Comparison of ENCODE assay signal across 18 mouse cellular contexts in genomic region chr13:53469756-53470155, GRCm38 (mm10). TPM values are rescaled to one million over a fixed set of nuclear protein-coding genes. Genes with fewer than 3 reads are reported as not detected.
DNase-seq lines count a peak whose midpoint lies in the region; ATAC-seq and TF ChIP-seq lines count a peak whose summit lies in the region.
"Had no signal": no experiment of that assay in that cellular context is flagged by ENCODE, and none has a peak within 500 bp of the region (broad histone marks: within the 10 kb centered on the region; RNA-seq: fewer than 3 reads in every experiment).

No protein-coding gene starts in this region.

- H3K27me3 ChIP-seq in forebrain, embryonic 12.5 days = peaks cover 94% of the 10 kb centered on the region
- peaks cover 87% of the 10 kb centered on the region for H3K27me3 ChIP-seq in forebrain, embryonic 16.5 days (replicated peaks; ENCODE audit: control insufficient read depth, insufficient read depth, low read length)
- peaks cover 94% of the 10 kb centered on the region for H3K27me3 ChIP-seq in midbrain, embryonic 12.5 days
- H3K27me3 ChIP-seq in midbrain, postnatal 0 days (ENCODE audit: insufficient read depth, low read length) = peaks cover 77% of the 10 kb centered on the region
- peaks cover 58% of the 10 kb centered on the region for H3K27me3 ChIP-seq in hindbrain, postnatal 0 days (ENCODE audit: insufficient read depth, low read length)

- 5% methylated on average over 5 of the region's 5 CpGs for WGBS in forebrain, embryonic 12.5 days
- 20% methylated on average over 5 of the region's 5 CpGs for WGBS in forebrain, embryonic 16.5 days
- WGBS in midbrain, embryonic 12.5 days = 5% methylated on average over 5 of the region's 5 CpGs
- WGBS in midbrain, postnatal 0 days = 28% methylated on average over 5 of the region's 5 CpGs
- WGBS in hindbrain, postnatal 0 days = 35% methylated on average over 5 of the region's 5 CpGs

- peak overlapping the region; percentile 10 for H3K4me3 ChIP-seq in forebrain, embryonic 12.5 days (replicated peaks)
- H3K4me3 ChIP-seq in forebrain, embryonic 16.5 days (replicated peaks; ENCODE audit: low read length) = no peak overlapping the region
- H3K4me3 ChIP-seq in midbrain, embryonic 12.5 days = peak overlapping the region; percentile 17; the same call in 1 of the 2 replicates
- H3K4me3 ChIP-seq in midbrain, postnatal 0 days (ENCODE audit: low read depth, low read length) = no peak overlapping the region
- H3K4me3 ChIP-seq in hindbrain, postnatal 0 days (ENCODE audit: low read length) = 0 out of 2 replicates have a peak overlapping the region, but pooled peaks have one; percentile 4
- H3K4me3 ChIP-seq: layer of hippocampus, adult 2 months had no signal

- H3K9me3 ChIP-seq in forebrain, embryonic 12.5 days = no peaks in the 10 kb centered on the region
- no peaks in the 10 kb centered on the region for H3K9me3 ChIP-seq in forebrain, embryonic 16.5 days (ENCODE audit: control insufficient read depth, low read length)
- H3K9me3 ChIP-seq in midbrain, embryonic 12.5 days = no peaks in the 10 kb centered on the region
- no peaks in the 10 kb centered on the region for H3K9me3 ChIP-seq in midbrain, postnatal 0 days (ENCODE audit: low read length)
- no peaks in the 10 kb centered on the region for H3K9me3 ChIP-seq in hindbrain, postnatal 0 days (ENCODE audit: low read length)

- H3K27ac ChIP-seq in forebrain, embryonic 12.5 days = no peak overlapping the region
- H3K27ac ChIP-seq in forebrain, embryonic 16.5 days (ENCODE audit: low read length) = no peak overlapping the region
- no peak overlapping the region for H3K27ac ChIP-seq in midbrain, embryonic 12.5 days (replicated peaks)
- H3K27ac ChIP-seq in midbrain, postnatal 0 days (ENCODE audit: low read depth, low read length) = no peak overlapping the region
- H3K27ac ChIP-seq in hindbrain, postnatal 0 days = no peak overlapping the region
- H3K27ac ChIP-seq: layer of hippocampus, adult 2 months had no signal

- no peaks in the 10 kb centered on the region for H3K36me3 ChIP-seq in forebrain, embryonic 12.5 days (replicated peaks)
- no peaks in the 10 kb centered on the region for H3K36me3 ChIP-seq in forebrain, embryonic 16.5 days (ENCODE audit: control insufficient read depth, insufficient read depth)
- H3K36me3 ChIP-seq in midbrain, embryonic 12.5 days = no peaks in the 10 kb centered on the region
- no peaks in the 10 kb centered on the region for H3K36me3 ChIP-seq in midbrain, postnatal 0 days (ENCODE audit: insufficient read depth, low read length)
- H3K36me3 ChIP-seq in hindbrain, postnatal 0 days (ENCODE audit: insufficient read depth, low read length) = no peaks in the 10 kb centered on the region

- ATAC-seq in forebrain, embryonic 12.5 days (ENCODE audit: low FRiP score) = no peak
- ATAC-seq in forebrain, embryonic 16.5 days = no peak
- no peak for ATAC-seq in midbrain, embryonic 12.5 days (ENCODE audit: low FRiP score, low read depth)
- no peak for ATAC-seq in midbrain, postnatal 0 days (ENCODE audit: low FRiP score)
- ATAC-seq in hindbrain, postnatal 0 days = no peak
- ATAC-seq: inflammation-experienced regulatory T-cells, adult 6 months; midbrain, embryonic 16.5 days had no signal

- no peak for DNase-seq in midbrain, postnatal 0 days (ENCODE audit: low spot score)
- DNase-seq in hindbrain, postnatal 0 days (ENCODE audit: low spot score) = no peak
- no peak for DNase-seq in adrenal gland, adult 2 months
- no peak for DNase-seq in testis, postnatal 10 days (ENCODE audit: low spot score)
- DNase-seq in right cerebral cortex, postnatal 36 days (ENCODE audit: low spot score in 2 of 2) = no peak
- DNase-seq: adrenal gland, adult 8-10 months; B cell, adult 2 months; cerebellum, adult 8-10 months; right cerebral cortex, postnatal 14 days; thymus, adult 18-20 months had no signal

- no peak for TF ChIP-seq CTCF in midbrain, postnatal 0 days (IDR thresholded peaks at IDR 0.05)
- TF ChIP-seq CTCF in hindbrain, postnatal 0 days (IDR thresholded peaks at IDR 0.05; ENCODE audit: low read depth) = no peak

- no peak overlapping the region for H3K4me2 ChIP-seq in forebrain, embryonic 12.5 days
- no peak overlapping the region for H3K4me2 ChIP-seq in forebrain, embryonic 16.5 days (ENCODE audit: low read length)
- H3K4me2 ChIP-seq in midbrain, embryonic 12.5 days (replicated peaks) = peak overlapping the region; percentile 24
- H3K4me2 ChIP-seq in midbrain, postnatal 0 days (ENCODE audit: low read depth, low read length, poor library complexity, severe bottlenecking) = no peak overlapping the region
- peak overlapping the region; percentile 70; the same call in 1 of the 2 replicates for H3K4me2 ChIP-seq in hindbrain, postnatal 0 days (ENCODE audit: low read depth, low read length)

- no peak overlapping the region for H3K9ac ChIP-seq in forebrain, embryonic 12.5 days
- no peak overlapping the region for H3K9ac ChIP-seq in forebrain, embryonic 16.5 days (replicated peaks; ENCODE audit: low read depth, low read length)
- H3K9ac ChIP-seq in midbrain, embryonic 12.5 days (replicated peaks) = no peak overlapping the region
- H3K9ac ChIP-seq in midbrain, postnatal 0 days (replicated peaks; ENCODE audit: low read length, poor library complexity, severe bottlenecking) = no peak overlapping the region
- no peak overlapping the region for H3K9ac ChIP-seq in hindbrain, postnatal 0 days (replicated peaks; ENCODE audit: low read length)

- peaks cover 21% of the 10 kb centered on the region for H3K4me1 ChIP-seq in forebrain, embryonic 12.5 days
- H3K4me1 ChIP-seq in forebrain, embryonic 16.5 days (replicated peaks; ENCODE audit: control insufficient read depth, insufficient read depth, low read length) = peaks cover 11% of the 10 kb centered on the region
- H3K4me1 ChIP-seq in midbrain, embryonic 12.5 days = peaks cover 27% of the 10 kb centered on the region
- H3K4me1 ChIP-seq in midbrain, postnatal 0 days (ENCODE audit: insufficient read depth, low read length) = no peaks in the 10 kb centered on the region
- no peaks in the 10 kb centered on the region; the same call in 1 of the 2 replicates for H3K4me1 ChIP-seq in hindbrain, postnatal 0 days (ENCODE audit: insufficient read depth, low read length)

RNA-seq across cellular contexts. Expression of gene Msx2, which starts 3.1 kb away (rescaled TPM):
- 9.8 and 19.6 TPM in 2 replicates for polyA plus RNA-seq in forebrain, embryonic 12.5 days (2016; fragmentation: Nextera tagmentation; extraction: Ambion mirVana)
- 0.38 and 0.41 TPM in 2 replicates for polyA plus RNA-seq in forebrain, embryonic 16.5 days (2015; fragmentation: Nextera tagmentation; extraction: Ambion mirVana)
- polyA plus RNA-seq in midbrain, embryonic 12.5 days (2016; fragmentation: Nextera tagmentation; extraction: Ambion mirVana) = 23.7 and 36.4 TPM in 2 replicates
- 0.71 and 2.2 TPM in 2 replicates for total RNA-seq in midbrain, postnatal 0 days (2014; rRNA removed)
- 0.23 and 0.39 TPM in 2 replicates for polyA plus RNA-seq in midbrain, postnatal 0 days (2015; fragmentation: Nextera tagmentation; extraction: Ambion mirVana)
- 3.1 and 4.4 TPM in 2 replicates for total RNA-seq in hindbrain, postnatal 0 days (2014; rRNA removed)
- 5.1 and 5.3 TPM in 2 replicates for polyA plus RNA-seq in hindbrain, postnatal 0 days (2015; fragmentation: Nextera tagmentation; extraction: Ambion mirVana)
- total RNA-seq in adrenal gland, adult 2 months (2021) = under 1 TPM; 0.14 to 0.69 TPM
- 0.75 and 1.1 TPM in 2 replicates for polyA plus RNA-seq in adrenal gland, adult 2 months (2012; rRNA removed)
- total RNA-seq: granulocyte monocyte progenitor cell, adult 5-6 weeks had no signal
- polyA plus RNA-seq: liver, embryonic 16.5 days had no signal

Comparison
In these comparisons a context has a peak if more than half of its experiments do, and no peak if none do; other contexts are left out.
1. H3K4me2 ChIP-seq: peak in midbrain, embryonic 12.5 days (single experiment) and hindbrain, postnatal 0 days (single experiment); none in forebrain, embryonic 12.5 days (single experiment), forebrain, embryonic 16.5 days (single experiment) and midbrain, postnatal 0 days (single experiment).
2. H3K4me3 ChIP-seq: peak in forebrain, embryonic 12.5 days (single experiment), midbrain, embryonic 12.5 days (single experiment) and hindbrain, postnatal 0 days (single experiment); none in forebrain, embryonic 16.5 days (single experiment) and midbrain, postnatal 0 days (single experiment).